Mouse (Mus musculus): ENCODE data around the gene F2rl2. TPM values are rescaled to one million over a fixed set of nuclear protein-coding genes. Genes with fewer than 3 reads are reported as not detected.

F2rl2 gene
- total and polyA plus RNA-seq, 2 experiments = 0.15 TPM; not detected in 1

DNA sequence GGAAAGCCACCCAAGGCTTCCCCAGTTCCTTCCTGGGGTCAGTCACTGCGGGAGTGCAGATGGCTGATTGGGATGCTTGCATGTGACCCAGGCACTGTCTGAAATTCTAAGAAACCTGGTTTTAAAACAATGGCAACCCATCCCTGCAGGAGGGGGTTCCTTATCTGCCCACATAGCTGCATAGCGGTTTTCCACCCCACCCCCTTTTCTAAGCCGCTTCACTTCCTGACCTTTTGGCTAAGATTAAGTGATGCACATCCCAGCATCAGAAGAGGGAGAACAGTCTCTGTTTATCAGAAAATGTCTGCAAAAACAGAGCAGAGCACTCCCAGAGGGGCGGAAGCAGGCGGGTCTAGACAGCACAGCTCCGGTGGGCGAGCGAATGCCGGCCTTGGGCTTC, 39.5 kb upstream of the F2rl2 start:
- peak overlapping the region; percentile 15 for H3K27ac ChIP-seq (replicated peaks; ENCODE audit: insufficient read depth, low read depth, low read length)
- peak; percentile 25 for DNase-seq (ENCODE audit: extremely low read depth, low read depth, low spot score)
- 76% methylated on average over 9 of the region's 9 CpGs for WGBS

DNA sequence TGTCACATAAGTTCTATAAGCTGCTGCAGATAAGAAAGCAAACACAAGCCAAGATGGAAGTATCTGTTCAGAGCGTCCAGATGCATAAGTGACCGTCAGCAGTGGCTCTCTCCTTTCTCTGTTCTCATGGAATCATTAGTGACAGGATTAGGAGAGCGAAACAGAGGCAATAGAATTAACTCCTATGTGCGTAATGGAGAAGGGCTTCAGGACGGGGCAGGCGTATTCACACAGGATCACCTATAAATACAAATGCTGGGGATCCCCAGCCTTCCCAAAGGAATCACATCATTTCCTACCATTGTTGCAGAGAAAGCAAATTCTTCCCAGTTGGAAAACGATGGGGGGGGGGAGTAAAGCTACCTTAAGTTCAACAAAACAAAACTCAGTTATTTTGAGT, 37.2 kb upstream of the F2rl2 start:
- WGBS = 86% methylated on average over 7 of the region's 7 CpGs
- 0 out of 2 replicates have a peak, but pooled peaks cover 1% of the 10 kb centered on the region for H3K4me1 ChIP-seq (ENCODE audit: control insufficient read depth, insufficient read depth, low read length)
- no peak for DNase-seq (ENCODE audit: extremely low read depth, low read depth, low spot score)
- TF ChIP-seq CTCF (IDR thresholded peaks at IDR 0.05; ENCODE audit: low read depth, low read length) = no peak
- TF ChIP-seq POLR2A (IDR thresholded peaks at IDR 0.05; ENCODE audit: extremely low read depth, insufficient read depth, low read length) = no peak
- H3K4me3 ChIP-seq (ENCODE audit: insufficient read depth, low read depth, low read length) = no peak overlapping the region
- no peaks in the 10 kb centered on the region for H3K79me2 ChIP-seq (ENCODE audit: control insufficient read depth, insufficient read depth, low read length)
- H3K27me3 ChIP-seq (ENCODE audit: control insufficient read depth, insufficient read depth, low read length) = no peaks in the 10 kb centered on the region
- no peak overlapping the region for H3K27ac ChIP-seq (replicated peaks; ENCODE audit: insufficient read depth, low read depth, low read length)
- peaks cover 59% of the 10 kb centered on the region for H3K36me3 ChIP-seq (ENCODE audit: control insufficient read depth, insufficient read depth, low read length)
- no peak overlapping the region for H3K9ac ChIP-seq (ENCODE audit: low read depth, low read length)

More for the DNA sequence above, 39.5 kb upstream of the F2rl2 start:
- Histone ChIP-seq H3K4me3 (ENCODE audit: insufficient read depth, low read depth, low read length) (no peak overlapping the region), H3K9ac (ENCODE audit: low read depth, low read length) (no peak overlapping the region), H3K27me3 (ENCODE audit: control insufficient read depth, insufficient read depth, low read length) (no peaks in the 10 kb centered on the region), H3K36me3 (ENCODE audit: control insufficient read depth, insufficient read depth, low read length) (peaks cover 48% of the 10 kb centered on the region), H3K79me2 (ENCODE audit: control insufficient read depth, insufficient read depth, low read length) (no peaks in the 10 kb centered on the region), H3K4me1 (ENCODE audit: control insufficient read depth, insufficient read depth, low read length) (peaks cover 4% of the 10 kb centered on the region; the same call in 1 of the 2 replicates)
- no peak for TF ChIP-seq POLR2A (IDR thresholded peaks at IDR 0.05; ENCODE audit: extremely low read depth, insufficient read depth, low read length)
- no peak for TF ChIP-seq CTCF (IDR thresholded peaks at IDR 0.05; ENCODE audit: low read depth, low read length)

DNA sequence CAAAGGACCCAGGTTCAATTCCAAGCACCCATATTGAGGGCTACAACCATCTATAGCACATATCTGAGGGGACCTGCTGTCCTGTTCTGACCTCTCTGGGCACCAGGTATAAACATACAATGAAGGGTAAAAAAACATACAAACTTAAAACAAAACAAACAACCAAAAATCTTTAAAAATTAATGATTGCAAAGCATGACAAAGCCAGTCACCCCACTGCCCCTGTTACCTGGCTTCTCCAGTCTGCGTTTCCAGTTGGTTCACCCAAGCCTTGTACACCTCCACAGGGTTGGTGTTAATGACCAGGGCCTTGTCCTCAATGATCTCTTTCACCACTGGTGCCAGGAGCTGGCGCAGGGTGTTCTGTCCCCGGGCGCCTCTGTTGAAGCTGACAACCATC, 32.8 kb upstream of the F2rl2 start:
- Histone ChIP-seq H3K9ac (ENCODE audit: low read depth, low read length) (no peak overlapping the region), H3K4me3 (ENCODE audit: insufficient read depth, low read depth, low read length) (no peak overlapping the region), H3K27ac (replicated peaks; ENCODE audit: insufficient read depth, low read depth, low read length) (peak overlapping the region; percentile 23; the same call in 1 of the 2 replicates), H3K36me3 (ENCODE audit: control insufficient read depth, insufficient read depth, low read length) (peaks cover 68% of the 10 kb centered on the region), H3K79me2 (ENCODE audit: control insufficient read depth, insufficient read depth, low read length) (no peaks in the 10 kb centered on the region), H3K27me3 (ENCODE audit: control insufficient read depth, insufficient read depth, low read length) (no peaks in the 10 kb centered on the region), H3K4me1 (ENCODE audit: control insufficient read depth, insufficient read depth, low read length) (no peaks in the 10 kb centered on the region)
- WGBS = 30% methylated on average over 4 of the region's 4 CpGs
- peak; percentile 72 for DNase-seq (ENCODE audit: extremely low read depth, low read depth, low spot score)
- no peak for TF ChIP-seq POLR2A (IDR thresholded peaks at IDR 0.05; ENCODE audit: extremely low read depth, insufficient read depth, low read length)
- no peak for TF ChIP-seq CTCF (IDR thresholded peaks at IDR 0.05; ENCODE audit: low read depth, low read length)

DNA sequence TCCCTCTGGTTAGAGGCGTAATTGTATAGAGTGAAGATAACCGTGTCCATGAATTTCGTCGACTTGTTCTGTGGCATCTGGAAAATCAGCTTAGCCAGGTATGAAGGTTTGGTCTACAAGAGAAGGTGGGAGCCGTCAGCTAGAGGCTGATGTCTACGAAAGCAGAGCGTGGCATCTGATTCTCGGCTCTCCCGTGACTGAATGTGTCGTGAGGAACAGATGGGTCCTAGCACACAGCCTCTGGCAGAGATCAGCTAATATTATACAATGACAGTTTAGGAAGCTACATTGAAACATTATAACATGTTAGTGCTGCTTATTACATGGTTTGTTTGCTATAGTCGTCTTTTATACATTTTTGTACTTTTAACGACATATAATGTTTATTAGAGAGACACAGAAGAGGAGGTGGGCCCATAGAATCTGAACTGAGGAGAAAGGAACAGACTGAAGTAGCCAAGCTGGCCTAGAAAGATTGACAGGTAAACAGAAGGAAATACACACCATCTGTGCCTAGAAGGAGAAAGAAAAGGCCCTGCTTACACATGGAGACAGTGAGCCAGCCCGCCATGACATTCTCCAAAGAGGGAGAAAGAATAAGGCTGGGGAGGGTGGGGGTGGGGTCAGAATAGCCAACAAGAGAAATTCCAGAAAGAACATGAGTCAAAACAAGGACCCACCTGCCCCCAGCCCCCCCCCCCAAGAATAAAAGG, 30.9 kb upstream of the F2rl2 start:
- WGBS = 97% methylated on average over 13 of the region's 13 CpGs
- Histone ChIP-seq H3K27ac (replicated peaks; ENCODE audit: insufficient read depth, low read depth, low read length) (no peak overlapping the region), H3K79me2 (ENCODE audit: control insufficient read depth, insufficient read depth, low read length) (no peaks in the 10 kb centered on the region), H3K4me1 (ENCODE audit: control insufficient read depth, insufficient read depth, low read length) (no peaks in the 10 kb centered on the region), H3K4me3 (ENCODE audit: insufficient read depth, low read depth, low read length) (no peak overlapping the region), H3K9ac (ENCODE audit: low read depth, low read length) (no peak overlapping the region), H3K36me3 (ENCODE audit: control insufficient read depth, insufficient read depth, low read length) (peaks cover 71% of the 10 kb centered on the region), H3K27me3 (ENCODE audit: control insufficient read depth, insufficient read depth, low read length) (no peaks in the 10 kb centered on the region)
- no peak for TF ChIP-seq POLR2A (IDR thresholded peaks at IDR 0.05; ENCODE audit: extremely low read depth, insufficient read depth, low read length)
- no peak for TF ChIP-seq CTCF (IDR thresholded peaks at IDR 0.05; ENCODE audit: low read depth, low read length)
- no peak for DNase-seq (ENCODE audit: extremely low read depth, low read depth, low spot score)

DNA sequence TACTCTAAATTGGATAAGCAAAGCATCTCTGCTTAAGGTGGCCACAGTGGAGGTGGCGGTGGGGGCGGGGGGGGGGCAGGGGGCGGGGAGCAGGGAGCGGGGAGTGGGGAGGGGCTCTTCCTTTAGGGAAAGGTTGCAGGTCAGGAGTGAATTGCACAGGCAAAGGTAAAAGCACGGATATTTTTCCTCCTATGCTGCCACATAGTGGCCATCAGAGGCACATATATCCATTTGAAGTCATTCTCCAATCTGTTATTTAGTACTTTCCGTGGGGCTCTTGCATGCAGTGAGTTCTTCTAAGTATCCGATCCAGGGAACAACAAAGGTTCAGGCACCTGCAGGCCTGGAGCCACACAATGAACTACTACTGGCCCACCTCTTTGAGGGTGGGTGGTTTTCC, 29.4 kb upstream of the F2rl2 start:
- Histone ChIP-seq H3K27me3 (ENCODE audit: control insufficient read depth, insufficient read depth, low read length) (no peaks in the 10 kb centered on the region), H3K36me3 (ENCODE audit: control insufficient read depth, insufficient read depth, low read length) (peaks cover 74% of the 10 kb centered on the region), H3K9ac (ENCODE audit: low read depth, low read length) (no peak overlapping the region), H3K79me2 (ENCODE audit: control insufficient read depth, insufficient read depth, low read length) (no peaks in the 10 kb centered on the region), H3K27ac (replicated peaks; ENCODE audit: insufficient read depth, low read depth, low read length) (no peak overlapping the region), H3K4me1 (ENCODE audit: control insufficient read depth, insufficient read depth, low read length) (no peaks in the 10 kb centered on the region), H3K4me3 (ENCODE audit: insufficient read depth, low read depth, low read length) (no peak overlapping the region)
- WGBS = 78% methylated on average over 7 of the region's 7 CpGs
- DNase-seq (ENCODE audit: extremely low read depth, low read depth, low spot score) = no peak
- TF ChIP-seq POLR2A (IDR thresholded peaks at IDR 0.05; ENCODE audit: extremely low read depth, insufficient read depth, low read length) (no peak), CTCF (IDR thresholded peaks at IDR 0.05; ENCODE audit: low read depth, low read length) (no peak)

DNA sequence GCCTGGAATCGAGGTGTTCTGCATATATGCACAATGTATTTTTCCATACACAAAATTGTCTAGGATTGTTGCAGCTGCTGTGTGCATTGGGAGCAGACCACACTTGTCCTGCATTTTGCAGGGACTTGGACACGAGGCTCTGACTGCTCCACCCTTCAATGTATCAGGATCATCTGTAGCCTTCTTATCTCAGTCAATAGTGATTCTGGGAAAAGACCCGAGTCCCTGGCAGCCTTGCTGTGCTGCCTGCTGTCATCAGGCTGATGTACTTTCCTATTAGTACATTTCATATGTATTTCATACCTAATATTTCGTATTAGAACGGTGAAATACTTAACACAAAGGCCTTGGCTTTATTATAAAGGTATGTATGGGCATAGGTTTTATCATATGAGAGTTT, 26.1 kb upstream of the F2rl2 start:
- H3K36me3 ChIP-seq (ENCODE audit: control insufficient read depth, insufficient read depth, low read length) = peaks cover 76% of the 10 kb centered on the region
- no peak overlapping the region for H3K27ac ChIP-seq (replicated peaks; ENCODE audit: insufficient read depth, low read depth, low read length)
- TF ChIP-seq CTCF (IDR thresholded peaks at IDR 0.05; ENCODE audit: low read depth, low read length) (no peak), POLR2A (IDR thresholded peaks at IDR 0.05; ENCODE audit: extremely low read depth, insufficient read depth, low read length) (no peak)
- H3K79me2 ChIP-seq (ENCODE audit: control insufficient read depth, insufficient read depth, low read length) = no peaks in the 10 kb centered on the region; the same call in 1 of the 2 replicates
- no peak overlapping the region for H3K9ac ChIP-seq (ENCODE audit: low read depth, low read length)
- peaks cover 4% of the 10 kb centered on the region for H3K4me1 ChIP-seq (ENCODE audit: control insufficient read depth, insufficient read depth, low read length)
- DNase-seq (ENCODE audit: extremely low read depth, low read depth, low spot score) = no peak
- H3K4me3 ChIP-seq (ENCODE audit: insufficient read depth, low read depth, low read length) = no peak overlapping the region
- WGBS = 82% methylated on average over 5 of the region's 5 CpGs
- H3K27me3 ChIP-seq (ENCODE audit: control insufficient read depth, insufficient read depth, low read length) = no peaks in the 10 kb centered on the region

Measured in liver, adult 2 months (tissue).